Mouse (Mus musculus) frontal cortex, postnatal 10 days (tissue): Measurements from ENCODE around the gene Akap7.
"Not testable (repeated sequence)": the region's sequence is repeated elsewhere in the genome, so short reads cannot be mapped to it uniquely, and the experiment has no call there.

ENCODE experiments used
- DNase-seq, 2 experiments: peaks; one replicate each; pipeline ENCODE4 v3.0.0; 2022; ENCODE audit warnings: low spot score in 2 of 2, mixed read lengths in 1 of 2

The Akap7 gene

DNA sequence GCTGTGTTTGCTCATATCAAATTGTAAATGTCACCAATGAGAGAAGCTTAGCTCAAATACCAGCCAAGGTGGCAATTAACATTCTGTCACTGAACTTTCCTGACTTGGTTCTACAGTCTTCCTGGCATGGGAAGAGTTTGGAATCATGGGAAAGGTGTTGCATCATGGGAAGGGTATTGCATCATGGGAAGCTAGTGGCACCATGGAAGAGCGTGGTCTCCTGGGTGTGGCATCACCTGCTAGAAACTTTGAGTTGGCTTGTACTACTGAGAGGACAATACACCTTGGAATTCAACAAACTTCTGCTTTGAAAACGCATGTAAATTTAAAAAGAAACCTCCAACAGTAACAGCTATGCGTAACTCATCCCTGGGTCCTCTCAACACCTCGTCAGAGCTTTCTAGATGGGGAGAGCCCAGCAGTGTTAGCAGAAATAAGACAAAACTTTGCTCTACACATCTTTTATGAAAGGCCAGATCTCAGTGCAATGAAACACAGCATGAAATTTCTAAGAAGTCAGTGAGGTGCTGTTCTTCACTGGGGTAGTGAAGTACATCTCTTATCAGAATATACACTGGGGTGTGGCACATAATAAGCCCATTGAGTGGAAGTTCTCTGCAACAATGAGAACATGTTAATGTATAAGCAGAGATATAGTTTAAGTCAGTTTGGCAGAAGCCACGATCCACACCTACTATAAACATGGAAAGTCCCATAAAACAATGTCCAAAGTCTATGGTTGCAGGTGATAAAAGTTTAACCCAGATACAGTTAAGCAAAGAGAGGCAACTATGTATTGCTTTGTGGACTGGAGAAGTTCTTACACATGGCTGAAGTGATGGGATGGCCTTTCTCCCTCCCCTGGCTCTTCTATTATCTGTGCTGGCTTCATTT, 115.2 kb downstream of the Akap7 start:
- no peak for DNase-seq

DNA sequence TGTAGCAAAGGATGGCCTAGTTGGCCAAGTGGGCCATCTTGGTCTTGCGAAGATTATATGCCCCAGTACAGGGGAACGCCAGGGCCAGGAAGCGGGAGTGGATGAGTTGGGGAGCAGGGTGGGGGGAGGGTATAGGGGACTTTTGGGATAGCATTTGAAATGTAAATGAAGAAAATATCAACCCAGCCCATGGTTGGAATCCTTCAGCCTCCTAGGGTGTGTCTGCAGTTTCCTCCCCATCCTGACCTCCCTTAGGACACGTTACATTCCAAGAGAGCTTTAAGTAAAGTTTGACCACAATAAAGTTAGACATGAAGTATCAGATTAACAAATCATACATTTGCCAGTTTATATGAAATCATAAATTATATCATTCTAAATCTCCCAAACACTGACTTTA, 116.5 kb downstream of the Akap7 start:
- DNase-seq: no peak

DNA sequence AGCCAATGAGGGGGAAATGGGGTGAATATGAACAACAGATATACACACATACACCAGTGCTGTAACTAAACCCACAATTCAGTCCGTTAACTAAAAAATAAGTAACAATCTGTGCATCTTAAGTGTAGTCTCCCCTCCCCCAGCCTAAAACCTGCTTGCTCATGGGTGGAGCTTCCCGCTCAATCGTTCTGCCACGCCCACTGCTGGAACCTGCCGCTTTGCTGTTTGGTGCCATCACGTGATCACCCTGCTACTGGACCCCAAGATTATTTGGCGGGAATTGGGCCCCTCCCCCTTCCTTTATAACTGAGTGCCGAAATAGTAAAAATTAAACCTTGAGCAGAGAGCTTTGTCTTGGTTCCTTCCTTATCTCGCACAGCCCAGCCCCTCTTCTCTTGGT, 121.4 kb downstream of the Akap7 start:
- DNase-seq: not testable (repeated sequence)

DNA sequence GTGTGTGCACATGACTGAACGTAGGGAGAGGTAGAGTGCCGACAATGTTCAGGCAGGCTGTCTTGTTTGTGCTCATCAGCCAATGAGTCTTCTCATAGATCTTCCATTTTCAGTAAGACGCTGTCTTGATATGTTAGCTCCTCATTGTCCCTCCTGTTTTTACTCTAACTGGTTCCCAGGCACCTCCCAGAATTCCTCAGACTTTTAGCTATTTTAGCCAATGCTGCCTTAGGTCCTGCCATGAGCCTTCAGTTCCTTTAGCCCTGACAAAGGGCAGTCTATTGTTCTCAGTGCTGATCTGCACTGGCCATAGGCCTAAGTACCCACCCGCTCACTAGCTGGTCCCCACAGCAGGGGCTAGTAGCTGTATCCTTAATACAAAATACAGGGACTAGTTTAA, 122.0 kb downstream of the Akap7 start:
- DNase-seq: no peak

DNA sequence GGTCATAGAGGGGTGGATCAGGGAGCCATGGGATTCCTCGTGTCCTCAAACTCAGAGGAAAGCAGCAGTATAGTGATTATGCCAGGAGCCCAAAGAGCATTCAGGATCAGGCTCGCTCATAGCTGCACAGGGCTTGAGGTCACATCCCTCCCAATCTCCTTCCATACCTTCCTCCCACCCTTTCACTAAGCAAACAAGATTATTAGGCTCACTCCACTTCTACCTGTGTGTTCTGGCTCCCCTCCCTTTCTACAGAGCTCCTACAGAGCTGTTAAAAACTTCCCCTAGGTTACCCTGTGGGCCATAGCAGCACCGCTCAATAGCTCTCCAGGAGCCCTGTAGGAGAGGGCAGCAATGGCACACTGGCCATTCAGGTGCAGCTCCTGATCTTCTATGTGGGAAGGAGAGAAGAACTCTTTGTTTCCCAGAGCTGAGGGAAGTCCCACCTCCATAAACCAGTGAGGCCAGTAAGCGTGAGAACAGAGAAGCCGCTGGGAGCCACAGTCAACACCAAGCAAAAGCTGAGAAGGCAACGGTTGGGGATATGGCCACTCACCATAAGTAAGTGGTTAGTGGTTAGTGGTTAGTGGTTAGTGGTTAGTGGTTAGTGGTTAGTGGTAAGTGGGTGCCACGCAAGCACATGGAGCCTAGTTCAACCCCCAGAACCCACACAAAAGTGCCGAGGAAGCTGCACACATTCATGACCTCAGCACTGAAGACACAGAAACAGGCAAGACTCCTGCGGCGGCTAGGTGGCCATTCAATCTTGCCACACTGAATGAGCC, 122.7 kb downstream of the Akap7 start:
- DNase-seq: no peak

DNA sequence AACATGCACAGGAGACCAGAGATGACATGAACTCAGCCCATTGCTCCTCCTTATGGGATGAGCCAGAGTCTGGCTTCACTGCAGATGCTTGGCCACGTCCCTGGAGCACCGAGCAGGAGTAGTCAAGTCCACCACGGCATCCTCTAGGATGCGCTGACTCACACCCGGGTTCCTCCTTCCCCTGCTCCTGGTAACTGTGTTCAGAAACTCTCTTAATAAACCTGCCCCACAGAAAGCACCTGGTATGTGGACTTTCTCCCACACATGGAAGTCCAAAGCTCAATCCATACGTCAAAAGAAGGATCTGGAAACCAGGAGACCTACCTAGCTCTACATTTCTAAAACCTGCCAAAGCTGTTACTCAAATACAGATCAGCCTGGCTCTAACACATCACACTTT, 124.4 kb downstream of the Akap7 start:
- no peak for DNase-seq

DNA sequence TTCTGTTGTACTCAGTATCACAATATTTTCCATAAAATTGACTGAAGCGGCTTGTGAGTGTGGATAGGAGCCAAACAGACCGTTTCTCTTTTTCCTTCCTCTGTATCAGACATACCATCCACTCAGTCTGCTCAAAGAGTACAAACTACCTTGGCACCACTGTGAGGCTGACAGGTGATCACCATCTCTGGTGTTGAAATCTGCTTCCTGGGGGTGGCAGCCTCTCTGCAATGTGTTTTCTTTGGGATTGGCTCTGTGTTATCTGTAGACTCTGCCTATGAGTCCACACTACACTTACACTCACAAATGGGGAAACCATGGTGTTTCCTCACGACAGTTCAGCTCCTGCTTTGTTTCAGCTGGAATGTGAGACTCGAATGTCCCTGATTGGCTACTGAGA, 128.6 kb downstream of the Akap7 start:
- DNase-seq: no peak

DNA sequence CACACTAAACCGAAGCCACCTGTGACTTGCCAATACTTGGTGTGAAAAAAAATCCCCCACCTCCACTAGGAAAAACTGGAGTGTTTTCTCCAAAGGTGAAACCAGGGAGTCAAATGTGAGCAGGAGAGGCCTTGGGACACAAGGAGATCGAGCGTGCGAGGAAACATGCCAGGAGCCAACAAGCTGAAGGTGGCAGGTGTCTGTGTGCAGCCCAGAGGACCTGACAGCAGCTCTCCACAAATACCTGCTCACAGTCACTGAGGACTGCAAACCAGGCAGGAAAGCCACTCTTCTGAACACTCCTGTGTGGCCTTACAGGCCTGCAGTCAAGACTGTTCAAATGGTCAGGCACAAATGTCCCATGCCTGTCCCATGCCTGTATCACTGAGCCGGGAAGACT, 130.4 kb downstream of the Akap7 start:
- DNase-seq: no peak

DNA sequence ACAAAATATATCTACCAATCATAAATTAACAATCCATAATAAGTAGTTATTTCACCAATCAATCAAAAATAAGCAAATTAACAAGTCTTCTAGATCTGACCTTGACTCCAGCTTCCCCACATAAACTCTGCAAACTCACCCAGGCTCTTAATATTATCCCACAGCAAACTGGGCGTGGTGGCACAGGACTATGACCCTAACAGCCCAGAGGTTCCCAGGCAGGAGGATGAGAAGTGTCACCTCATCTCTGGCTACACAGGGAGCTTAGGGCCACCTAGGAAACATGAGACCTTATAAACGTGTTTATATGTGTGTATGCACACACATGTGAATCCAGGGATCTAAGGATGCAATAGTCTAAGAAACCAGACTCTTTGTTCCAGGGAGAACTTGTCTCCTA, 132.8 kb downstream of the Akap7 start:
- no peak for DNase-seq

DNA sequence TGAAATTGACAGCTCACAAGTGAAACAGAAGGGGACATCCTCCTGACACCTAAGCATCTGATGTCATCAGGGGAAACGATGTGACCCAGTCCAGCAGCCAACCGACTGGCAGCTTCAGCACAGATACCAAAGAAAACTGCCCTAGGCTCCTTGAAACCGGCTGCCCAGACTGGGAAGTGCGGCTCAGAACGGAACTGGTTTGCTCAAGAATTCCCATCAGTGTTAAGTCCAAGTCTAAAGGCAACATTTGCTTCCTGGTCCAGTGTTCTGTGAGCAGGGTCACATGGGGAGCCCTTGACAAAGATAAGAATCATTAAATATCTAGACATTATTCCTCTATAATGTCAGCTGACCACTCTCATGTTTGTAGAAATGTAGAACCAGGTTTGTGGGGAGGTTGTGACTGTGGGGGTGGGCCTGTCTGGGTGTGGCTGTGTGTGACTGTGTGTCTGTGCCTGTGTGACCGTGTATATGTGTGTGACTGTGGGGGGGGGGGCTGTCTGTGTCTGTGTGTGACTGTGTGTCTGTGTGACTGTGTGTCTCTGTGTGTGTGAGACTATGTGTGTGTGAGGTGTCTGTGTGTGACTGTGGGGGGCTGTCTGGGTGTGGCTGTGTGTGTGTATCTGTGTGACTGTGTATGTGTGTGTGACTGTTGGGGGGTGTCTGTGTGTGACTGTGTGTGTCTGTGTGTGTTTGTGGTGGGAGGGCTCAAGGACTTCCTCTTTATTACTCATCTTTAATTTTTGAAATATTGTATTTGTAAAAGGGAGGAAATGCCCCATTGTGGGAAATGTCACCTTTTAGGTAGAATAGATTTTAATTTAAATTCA, 140.1 kb downstream of the Akap7 start:
- DNase-seq: no peak

DNA sequence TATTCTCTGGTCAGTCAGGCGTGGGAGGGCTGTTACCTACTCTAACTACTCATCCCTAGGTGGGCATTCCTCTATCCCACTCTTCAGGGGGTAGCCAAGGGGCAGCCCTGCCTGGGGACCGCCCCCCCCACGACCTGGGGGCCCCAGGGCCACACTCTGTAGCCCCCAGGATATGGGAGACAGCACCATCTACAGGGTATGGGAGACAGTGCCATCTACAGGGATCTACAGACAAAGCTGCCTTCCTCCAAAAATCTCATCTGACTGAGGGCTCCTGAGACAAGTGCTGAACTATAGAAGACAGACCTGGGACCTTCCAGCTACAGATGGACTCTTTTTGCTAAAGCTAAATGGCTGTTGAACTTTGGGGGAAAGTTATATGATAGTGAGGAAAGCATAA, 144.2 kb downstream of the Akap7 start:
- not testable (repeated sequence) for DNase-seq

DNA sequence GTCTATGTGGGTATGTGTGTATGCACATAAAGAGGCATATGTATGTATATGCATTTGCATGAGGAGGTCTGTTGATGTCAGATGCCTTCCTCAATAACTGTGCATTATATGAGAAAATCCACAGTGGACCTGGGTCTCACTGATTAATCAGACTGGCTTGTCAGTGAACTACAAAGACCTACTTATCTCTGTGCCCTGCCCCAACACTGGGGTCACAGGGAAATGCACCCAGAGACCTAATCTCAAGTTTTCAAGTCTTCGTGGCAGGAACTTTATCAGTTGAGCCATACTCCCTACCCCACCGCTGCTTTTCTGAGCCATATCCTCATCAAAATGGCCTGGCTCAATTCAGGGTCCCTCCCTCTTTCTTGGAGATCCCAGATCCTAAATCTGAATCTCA, 146.0 kb downstream of the Akap7 start:
- DNase-seq: no peak

DNA sequence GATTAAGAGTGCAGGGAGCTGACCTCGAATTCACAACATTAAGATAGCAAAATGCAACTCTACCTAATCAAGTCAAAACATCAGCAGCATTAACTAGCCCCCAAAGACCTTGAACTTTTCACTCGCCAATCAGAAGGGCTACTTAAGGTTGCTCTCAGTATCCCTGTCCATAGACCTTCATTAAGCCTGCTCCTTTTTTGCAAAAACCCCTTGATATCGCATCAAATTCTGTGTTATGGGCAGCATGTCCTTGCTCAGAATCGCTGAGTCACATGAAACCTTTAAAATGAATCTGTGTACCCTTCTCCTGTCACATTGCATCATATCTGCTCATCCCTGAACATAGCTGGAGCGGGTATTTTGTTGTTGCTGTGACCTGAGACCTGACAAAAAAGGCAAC, 149.0 kb downstream of the Akap7 start:
- DNase-seq: no peak

DNA sequence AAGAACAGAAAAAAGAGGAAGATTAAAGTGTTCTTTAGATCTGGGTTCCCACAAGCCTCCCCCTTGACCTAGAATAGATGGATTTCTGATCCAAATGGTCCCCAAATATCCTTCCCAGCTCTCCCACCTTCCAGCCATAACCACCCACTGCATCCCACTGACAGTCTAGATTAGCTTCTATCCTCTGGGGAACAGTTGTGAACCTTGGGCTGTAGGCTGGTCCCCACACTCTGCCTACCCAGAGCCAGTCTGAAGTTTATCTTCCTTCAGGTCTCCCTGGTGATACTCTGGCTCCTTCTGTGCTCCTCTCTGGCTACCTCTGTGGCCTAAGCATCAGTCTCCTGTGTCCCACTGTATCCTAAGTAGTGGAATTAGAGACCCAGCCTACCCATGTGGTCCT, 150.3 kb downstream of the Akap7 start:
- no peak for DNase-seq

DNA sequence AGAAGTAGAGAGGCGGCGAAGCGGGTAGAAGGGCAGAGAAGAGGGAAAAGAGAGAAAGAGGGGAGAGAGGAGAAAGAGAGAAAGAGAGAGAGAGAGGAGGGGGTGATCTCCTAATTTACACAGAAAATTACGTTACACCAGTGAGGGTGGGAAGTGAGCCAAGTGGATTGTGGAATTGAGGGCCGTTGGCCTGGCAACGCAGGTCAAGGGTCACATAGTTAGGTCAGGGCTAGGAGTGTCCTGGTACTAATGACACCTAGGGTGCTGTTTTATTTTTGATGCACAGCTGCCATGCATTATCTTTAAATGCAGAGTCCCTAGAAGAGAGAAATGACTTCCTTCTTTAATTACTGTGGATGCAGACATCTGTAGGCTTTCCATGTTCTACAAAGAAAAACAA, 153.4 kb downstream of the Akap7 start:
- DNase-seq: no peak

DNA sequence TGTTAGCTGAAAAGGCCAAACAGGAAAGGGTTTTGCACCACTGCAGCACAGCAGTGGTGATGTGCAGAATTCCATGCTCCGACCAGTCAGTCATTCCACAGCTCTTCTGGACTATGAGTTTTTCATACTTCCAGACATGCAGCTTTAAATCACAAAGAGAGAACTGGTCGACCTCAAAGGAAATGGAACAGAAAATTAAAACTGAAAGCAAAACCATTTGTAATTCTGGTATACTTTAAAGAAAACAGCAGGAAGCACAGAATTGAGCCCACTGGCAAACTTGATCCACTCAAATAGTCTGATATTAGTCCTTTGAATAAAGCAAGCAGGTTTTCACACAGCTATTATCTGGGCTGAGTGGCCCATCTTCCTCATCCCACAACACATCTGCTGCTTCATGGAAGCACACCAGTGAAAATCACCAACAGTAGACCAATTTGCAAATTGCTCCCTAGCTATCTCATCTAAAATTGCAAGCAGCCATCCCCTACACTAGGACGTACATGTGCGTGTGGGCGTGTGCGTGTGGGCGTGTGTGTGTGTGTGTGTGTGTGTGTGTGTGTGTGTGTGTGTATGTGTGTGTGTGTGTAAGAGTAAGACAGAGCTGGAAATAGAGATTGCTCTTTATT, 156.4 kb downstream of the Akap7 start:
- no peak for DNase-seq

DNA sequence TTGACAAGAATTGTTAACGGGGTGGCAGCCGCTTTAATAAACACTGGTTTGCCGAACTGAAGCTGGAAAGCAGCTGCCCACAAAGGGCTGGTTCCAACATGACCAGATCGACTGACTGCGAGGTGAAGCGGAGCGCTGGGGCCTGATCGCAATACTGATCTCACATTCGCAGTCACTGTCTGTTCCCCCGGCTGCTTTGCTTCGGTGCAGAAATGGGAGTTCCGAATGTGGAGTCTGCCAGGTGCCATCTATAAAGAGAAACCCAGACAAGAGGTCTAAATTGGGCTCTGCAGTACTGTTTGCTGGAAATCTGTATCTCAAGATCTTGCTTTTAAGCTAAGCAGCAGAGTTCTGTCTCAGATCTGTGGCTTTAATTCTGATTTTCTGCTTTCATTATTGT, 161.8 kb downstream of the Akap7 start:
- DNase-seq: peak; percentile 27 to 36

DNA sequence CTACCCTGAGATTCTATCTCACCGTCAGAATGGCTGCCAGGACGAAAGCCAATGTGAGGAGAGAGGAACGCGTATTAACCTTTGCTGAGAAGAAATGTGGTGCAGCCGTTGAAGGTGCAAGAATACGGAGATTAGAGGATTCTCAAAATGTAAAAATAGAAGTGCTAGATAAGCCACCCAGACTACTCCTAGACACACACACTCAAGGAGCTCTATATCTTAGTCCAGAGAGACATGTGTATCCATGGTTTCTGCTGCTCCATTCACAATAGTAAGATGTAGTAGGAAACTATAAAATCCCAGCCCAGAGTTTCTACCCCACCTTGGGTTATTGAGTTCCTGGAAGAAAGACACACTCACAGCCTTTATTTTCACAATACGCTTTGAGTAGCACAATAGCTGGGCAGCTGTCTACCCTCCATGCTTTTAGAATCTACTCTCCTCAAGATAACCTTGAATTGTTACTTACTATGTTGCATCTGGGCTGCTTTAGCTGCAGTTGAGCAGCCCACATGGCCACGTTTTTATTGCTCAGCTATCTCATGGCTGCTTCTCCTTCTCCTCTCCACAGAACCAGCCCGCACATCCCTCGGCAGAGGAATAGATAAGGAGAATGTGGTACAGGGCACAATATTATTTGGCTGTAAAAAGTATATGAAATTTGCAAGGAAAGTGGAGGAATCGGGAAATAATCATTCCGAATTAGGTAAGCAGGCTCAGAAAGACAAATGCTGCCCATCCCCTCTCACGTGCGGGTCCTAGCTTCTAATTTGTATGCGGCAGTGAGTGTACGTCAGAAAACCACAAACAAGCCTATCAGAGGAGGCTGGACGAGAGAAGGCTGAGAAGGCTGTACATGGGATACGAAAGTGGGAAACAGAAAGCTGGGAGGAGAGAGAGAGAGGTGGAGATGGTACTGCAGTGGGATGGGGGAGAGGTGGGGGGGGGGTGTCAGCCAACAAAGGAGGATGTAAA, 162.6 kb downstream of the Akap7 start:
- DNase-seq: no peak

DNA sequence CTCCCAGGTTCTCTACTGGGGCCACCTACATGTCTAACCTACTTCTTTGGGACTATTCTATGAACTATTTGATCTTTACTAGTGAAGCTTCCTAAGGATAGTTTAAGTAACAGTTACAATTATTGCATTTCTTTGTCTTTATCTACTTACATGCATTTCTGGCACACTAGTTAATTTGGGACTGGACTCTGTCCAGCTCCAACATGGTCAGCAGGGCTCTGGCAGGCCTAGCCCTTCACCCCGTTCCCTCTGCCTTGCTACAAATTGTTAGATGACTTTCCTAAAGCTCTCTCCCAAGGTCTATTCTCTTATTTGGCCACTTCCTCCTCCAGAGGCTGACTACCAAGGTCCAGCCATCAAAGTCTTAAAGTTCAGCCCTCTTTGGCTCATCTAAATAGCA, 165.9 kb downstream of the Akap7 start:
- no peak for DNase-seq

DNA sequence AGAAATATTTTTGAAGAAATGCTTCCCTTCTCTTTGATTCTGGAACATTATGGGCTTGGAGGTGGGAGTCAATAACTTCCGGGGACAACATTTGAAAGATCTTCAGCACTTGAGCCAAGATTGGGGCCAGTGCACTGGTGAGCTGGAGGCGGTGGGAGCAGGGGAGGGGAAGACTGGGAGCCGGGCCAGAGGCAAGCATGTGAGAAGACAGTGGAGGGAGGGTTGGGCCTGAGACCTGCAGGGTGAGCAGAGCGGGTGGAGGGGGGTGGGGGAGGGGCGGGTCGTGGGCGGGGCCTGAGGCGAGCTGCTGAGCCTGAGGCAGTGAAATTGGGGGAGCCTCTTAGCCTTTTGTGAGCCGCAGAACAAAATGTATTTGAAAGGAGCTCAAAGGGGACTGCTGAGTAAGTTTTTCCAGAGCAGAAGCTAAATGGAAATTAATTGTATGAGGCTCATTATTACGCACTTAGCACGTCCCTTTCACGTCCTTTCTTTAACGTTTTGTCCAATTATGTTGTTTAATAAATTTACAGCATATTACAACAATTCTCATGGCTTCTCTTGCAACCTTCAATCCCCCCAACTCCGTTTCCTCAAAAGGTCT, 167.4 kb downstream of the Akap7 start:
- peak; percentile 48 to 52 for DNase-seq
